Mouse (Mus musculus) frontal cortex, adult (tissue): ENCODE data around the gene Cabp4.
"Not testable (repeated sequence)": the region's sequence is repeated elsewhere in the genome, so short reads cannot be mapped to it uniquely, and the experiment has no call there.

ENCODE experiments used
- ATAC-seq: cut with Nextera tagmentation; 2 replicates; pipeline ENCODE4 v1.9.2; 2017; ENCODE audit warnings: mild to moderate bottlenecking, moderate library complexity, mixed read lengths; ENCODE audit not compliant: low TSS enrichment

The Cabp4 gene

DNA sequence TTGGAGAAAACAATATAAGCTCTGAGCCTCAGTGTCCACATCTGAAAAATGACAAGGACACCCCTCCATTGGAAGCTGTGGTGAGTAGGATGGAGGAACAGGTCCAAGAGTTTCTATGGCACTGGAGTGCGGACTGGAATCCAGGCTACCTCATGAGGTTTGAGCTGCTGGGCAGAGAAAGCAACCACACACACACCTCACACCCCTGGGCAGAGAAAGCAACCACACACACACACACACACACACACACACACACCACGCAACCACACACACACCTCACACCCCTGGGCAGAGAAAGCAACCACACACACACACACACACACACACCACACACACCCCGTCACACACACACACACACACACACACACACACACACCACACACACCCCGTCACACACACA lies 18.6 kb downstream of the Cabp4 start:
- not testable (repeated sequence) for ATAC-seq

DNA sequence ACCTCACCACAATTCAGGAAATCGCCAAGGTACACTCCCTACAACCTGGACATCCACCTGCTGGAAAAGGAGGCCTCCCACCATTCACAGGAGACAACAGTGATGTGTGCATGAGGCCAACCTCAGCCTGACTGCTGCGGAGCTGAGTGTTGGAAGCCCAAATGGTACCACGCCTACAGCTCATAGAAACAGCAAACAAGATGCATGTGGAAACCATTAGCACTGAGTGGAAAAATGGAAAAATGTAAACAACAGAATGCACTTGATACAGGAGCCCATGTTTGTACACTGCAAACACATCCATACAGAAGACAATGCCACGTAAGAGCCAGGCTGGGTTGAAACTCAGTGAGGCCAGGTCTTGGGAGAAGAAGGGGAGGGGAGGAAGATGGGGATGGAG lies 19.4 kb downstream of the Cabp4 start:
- ATAC-seq = no peak

DNA sequence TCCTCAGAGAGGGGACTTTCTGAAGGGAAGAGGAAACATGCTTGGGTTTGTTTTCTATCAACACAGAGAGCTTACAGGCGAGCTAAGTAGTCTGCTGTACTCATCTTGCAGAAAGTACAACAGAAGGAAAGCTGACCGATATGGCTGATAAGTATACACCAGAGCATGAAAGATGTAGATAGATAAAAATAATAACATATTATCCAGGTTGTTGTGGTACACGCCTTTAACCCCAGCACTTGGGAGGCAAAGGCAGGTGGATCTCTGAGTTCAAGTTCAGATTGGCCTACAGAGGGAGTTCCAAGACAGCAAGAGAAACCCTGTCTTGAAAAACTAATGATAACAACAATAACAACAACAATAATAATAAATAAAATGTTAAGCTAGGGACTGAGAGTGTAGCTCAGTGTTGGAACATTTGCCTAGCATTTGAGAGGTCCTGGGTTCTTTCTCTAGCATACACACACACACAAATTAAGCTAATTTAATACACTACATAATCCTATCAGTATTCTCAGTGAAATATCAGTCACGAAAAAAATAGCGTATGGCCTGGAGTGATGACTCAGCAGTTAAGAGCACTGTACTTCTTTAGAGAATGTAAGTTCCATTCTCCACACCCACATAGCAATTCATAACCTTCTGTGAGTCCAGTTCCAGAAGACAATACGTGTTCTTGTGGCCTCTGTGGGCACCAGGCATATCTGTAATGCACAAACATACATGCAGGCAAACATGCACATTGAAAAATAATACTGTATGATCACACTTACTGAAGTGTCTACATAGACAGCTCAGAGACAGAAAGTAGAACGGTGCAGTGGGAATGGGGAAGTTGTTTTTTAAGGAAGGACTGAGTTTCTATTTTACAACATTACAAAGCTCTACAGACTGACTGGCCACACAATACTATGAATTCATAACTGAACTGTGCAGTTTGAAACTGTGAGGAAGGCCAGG lies 21.1 kb downstream of the Cabp4 start:
- ATAC-seq = no peak

DNA sequence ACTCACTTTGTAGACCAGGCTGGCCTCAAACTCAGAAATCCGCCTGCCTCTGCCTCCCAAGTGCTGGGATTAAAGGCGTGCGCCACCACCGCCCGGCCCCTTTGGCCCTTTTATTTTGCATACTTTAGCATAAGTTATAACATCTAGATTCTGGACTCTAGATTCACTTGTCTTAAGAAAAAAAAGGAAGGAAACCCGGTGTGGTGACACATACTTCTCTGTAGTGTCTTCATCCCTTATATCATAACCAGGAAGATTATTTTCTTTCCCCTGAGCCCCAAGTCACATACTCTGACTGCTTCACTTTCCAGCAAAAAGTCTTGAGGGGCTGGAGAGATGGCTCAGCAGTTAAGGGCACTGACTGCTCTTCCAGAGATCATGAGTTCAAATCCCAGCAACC lies 21.9 kb downstream of the Cabp4 start:
- not testable (repeated sequence) for ATAC-seq

DNA sequence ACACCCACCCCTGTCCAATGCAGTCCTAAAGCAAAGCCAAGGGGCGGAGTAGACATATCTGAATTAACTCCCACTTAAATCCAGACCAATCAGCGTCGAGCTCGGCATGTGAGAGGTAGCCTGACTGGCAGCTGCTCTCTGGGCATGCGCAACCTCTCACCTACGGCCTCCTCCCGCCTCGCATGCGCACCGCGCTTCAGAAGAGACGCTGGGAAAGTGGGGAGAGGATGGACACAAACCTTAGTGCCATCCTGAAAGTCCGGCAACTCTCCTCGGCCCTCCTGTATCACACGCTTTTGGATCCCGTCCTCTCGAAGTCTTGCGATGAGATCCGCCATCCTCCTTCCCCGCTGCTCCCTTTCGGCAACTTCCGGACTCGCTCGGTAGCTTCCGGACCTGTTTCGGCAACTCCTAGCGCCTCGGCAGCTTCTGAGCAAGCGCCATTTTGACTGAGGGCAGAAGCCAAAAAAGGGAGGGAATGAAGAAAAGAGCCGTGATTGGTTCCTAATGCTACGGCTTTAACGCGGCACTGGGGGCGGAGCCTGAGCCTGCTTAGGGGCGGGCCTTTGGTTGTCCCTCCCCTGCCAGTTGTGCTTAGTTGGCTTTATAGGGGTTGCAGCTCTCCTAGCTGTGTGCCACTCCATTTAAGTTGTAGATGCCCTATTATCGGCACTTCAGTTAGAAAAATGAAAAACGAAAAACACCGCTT lies 22.6 kb downstream of the Cabp4 start:
- ATAC-seq = peak; percentile 73

DNA sequence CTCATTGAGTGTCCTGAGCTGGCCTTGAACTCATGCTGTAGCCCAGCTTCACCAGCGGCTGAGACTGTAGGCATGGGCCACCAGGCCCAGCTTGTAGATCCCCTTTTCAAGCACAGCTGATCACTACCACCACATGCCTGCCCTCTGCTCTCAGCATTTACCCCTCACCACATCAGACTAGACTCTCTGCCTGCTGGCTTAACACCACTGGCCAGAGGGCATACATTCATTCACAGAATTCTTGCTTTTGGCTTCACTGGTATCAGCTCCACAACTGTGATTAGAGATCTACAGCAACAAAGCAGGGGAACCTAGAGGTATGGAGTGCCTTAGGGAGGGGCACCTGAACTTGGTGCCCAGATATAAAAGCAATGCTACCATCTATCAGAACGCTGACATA lies 23.3 kb downstream of the Cabp4 start:
- ATAC-seq = peak; percentile 4; the same call in 1 of the 2 replicates

DNA sequence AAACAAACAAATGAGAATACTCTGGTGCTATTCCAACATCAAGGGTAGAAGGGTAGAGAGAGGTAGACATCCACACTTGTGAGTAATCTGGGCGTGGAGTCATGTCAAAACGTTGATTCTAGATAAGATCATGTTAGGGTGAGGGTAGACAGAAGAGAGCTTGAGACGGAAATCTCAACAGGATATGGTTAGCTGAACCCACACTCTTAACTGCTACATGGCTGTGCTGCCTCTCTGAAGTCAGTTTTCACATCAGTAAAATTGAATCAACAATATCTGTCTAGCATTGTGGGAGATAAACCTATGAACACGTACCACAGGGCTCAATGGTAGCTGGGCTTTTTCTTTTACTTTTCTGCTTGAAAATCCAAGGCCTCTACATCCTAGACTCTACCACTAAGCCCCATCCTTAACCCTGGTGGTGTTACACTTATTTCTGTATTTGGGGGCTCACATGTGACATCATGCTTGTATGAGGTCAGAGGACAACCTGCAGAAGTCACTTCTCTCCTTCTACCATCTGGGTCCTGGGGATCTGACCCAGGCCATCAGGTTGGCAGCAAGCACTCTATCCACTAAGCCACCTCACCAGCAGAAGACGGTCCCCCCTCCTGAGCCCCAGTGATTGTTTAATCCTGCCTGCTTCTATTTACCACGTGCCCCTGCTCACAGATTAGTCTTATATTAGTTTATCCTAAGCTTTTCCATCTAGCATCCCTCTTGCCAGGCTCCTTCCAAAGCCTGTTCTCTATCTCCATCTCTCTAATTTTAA lies 23.9 kb downstream of the Cabp4 start:
- no peak for ATAC-seq

DNA sequence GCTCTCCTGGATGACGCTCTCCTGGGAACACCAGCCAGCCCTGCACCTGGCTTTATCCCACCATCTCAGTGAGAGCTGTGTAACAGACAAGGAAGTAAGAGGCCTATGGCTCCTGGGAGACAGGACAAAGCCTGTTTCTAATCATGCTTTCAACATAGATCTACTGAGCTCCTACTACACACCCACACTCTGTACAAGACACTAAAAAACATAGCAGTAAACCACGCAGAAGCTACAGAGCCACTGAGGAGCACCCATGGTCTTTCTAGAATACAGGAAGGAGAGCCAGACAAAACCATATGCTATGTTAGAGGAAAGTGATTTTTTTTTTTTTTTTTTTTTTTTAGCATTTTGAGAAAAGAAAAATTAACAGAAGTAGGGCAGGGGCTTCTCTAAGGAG lies 25.5 kb downstream of the Cabp4 start:
- no peak for ATAC-seq

DNA sequence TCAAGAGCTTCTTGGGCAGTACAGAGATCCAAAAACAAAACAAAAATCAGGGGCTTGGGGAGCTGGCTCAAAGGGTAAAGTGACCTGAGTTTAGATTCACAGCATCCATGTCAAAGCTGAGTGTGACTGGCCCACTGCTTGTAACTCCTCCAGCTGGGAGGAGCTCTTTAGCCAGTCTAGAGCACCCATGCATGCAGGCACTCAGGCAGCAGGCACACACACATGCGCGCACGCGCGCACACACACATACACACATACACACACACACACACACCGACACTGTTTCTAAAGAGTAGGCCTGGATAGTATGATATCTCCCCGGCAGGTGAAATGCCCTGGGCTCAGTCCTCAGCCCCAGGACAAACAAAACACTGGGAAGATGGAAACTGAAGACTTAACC lies 26.8 kb downstream of the Cabp4 start:
- ATAC-seq = no peak

DNA sequence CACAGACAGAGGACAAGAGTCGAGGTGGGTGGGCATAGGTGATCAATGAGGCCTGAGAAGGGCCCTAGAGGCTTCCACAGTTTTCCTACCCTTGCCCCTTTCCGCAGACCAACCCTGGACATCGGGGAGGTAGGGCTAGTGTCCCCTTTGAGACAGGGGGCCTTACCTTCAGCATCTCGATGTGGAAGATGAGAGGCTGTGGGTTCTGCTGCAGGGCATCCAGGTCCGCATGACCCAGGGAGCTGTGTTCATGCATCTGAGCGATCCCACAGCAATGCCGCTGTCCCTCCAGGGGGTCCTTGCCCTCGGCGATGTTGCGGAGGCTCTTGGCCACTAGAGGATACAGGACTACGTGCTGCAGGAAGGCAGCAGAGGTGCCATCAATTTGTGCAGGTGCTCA lies 28.0 kb downstream of the Cabp4 start:
- ATAC-seq = no peak

DNA sequence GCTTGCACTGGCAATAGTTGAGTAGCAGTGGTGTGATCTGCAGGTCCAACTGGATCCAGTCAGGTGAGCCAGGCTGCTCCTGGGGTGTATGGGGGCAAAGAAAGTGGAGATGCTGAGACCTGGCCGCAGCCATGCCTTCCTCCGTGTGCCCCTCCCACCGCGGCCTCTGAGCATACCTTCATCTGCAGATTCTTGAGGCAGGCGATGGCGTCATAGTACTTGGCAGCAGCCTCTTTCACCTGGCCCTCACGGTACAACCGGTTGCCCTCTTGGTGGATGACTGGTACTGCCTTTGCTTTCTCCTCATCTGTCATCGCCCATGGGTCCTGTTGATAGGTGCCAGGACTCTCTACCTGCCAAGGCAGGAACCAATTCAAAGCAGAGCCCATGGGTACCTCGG lies 28.7 kb downstream of the Cabp4 start:
- no peak for ATAC-seq

DNA sequence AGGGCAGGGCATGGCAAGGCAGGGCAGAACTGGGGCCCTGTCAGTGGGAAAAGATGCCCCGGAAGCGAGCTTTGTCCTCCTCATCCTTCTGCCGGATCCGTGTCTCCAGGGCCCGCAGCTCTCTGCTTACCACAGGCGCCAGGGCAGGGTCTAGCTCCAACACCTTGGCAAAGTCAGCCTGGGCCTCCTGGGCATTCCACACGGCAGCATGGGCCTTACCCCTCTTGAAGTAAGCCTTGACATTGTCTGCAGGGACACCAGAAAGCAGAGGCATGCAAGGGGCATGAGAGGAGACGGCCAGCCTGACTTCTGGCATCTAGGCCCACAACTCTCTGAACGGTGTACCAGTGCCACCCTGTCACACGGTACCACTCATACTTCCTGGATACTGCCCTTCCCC lies 29.3 kb downstream of the Cabp4 start:
- no peak for ATAC-seq

DNA sequence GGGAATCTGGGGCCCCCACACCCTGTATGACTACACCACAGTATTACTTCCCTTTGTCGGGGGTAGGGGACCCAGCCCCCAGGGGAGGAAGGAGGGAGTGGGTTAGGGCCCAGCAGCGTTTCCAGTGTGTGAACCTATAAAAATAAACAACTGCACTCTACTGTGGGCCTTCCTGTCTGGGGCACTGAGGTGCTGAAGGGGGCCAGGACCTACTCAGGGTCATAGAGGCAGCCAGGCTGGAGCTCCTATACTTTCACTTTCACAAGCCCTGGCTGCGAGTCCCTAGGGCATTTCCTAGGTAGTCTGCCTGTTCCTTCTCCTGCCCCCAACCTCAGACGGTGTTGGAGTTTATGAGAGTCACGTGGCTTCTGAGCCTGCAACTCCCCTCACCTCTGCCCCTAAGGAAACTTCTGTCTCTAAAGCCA lies 30.0 kb downstream of the Cabp4 start:
- no peak for ATAC-seq

DNA sequence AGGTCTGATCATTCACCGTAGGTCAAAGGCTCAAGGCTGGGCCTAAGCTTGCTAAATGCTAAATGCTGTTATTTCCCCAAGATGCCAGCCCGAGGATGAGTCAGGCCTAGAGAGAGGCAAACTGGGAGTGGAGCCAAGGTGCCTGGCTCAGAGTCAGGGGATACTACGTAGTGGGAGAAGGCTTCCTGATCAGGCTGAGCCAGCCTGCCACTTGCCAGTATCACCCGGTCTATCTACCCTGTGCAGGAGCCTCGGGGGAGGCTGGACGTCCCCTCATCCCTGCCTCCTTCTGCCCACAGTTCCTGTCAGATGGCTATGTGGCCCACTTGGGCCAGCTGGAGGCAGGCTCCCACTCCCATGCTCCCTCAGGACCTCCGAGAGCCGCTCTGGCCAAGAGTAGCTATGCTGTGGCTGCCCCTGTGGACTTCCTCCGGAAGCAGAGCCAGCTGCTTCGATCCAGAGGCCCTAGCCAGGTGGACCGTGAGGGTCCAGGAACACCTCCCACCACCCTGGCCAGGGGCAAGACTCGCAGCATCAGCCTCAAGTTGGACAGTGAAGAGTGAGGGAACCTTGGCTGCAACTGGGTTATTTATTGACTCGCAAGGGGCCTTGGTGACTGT lies 30.5 kb downstream of the Cabp4 start:
- ATAC-seq = peak; percentile 71; the same call in 1 of the 2 replicates

DNA sequence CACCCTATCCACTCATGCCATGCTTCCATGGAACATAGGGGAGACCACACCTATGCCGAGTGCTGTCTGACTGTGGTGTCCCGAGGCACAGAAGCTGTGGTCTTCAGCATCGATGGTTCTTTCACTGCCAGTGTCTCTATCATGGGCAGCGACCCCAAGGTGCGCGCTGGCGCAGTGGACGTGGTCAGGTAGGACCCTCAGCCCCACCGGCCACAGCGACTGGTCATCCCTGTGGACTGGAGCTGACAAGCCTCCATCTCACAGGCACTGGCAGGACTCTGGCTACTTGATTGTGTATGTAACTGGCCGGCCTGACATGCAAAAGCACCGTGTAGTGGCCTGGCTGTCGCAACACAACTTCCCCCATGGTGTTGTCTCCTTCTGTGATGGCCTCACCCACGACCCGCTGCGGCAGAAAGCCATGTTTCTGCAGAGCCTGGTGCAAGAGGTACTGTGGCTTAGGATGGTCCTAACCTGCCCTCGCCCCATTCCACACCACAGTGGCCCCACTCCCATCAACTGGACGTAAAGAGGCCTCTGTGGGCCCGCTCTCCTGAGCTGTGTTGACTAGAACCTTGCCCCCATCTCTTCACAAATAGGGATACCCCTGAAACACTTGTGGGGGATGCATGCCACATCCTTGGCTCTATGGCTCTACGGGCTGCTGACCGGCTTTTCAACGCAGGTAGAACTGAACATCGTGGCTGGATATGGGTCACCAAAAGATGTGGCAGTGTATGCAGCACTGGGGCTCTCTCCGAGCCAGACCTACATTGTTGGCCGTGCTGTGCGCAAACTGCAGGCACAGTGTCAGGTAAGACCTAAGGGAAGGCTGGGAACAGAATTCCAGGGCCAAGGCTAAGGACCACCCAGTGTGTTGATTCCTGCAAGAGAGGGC lies 31.5 kb downstream of the Cabp4 start:
- ATAC-seq = no peak

DNA sequence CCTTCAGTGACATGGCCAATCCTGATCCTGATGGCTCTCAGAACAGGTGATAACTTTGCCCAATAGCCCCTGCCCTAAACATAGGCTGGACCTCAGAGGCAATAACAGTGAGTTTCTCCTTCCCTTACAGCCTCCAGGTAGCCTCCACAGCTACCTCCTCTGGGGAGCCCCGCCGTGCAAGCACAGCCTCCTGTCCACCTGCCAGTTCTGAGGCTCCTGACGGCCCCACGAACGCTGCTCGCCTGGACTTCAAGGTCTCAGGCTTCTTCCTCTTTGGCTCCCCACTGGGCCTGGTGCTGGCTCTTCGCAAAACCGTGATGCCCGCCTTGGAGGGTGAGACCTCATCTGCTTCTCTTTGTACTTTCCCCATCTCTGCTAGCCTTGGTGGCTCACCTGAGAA lies 35.3 kb downstream of the Cabp4 start:
- ATAC-seq = no peak

DNA sequence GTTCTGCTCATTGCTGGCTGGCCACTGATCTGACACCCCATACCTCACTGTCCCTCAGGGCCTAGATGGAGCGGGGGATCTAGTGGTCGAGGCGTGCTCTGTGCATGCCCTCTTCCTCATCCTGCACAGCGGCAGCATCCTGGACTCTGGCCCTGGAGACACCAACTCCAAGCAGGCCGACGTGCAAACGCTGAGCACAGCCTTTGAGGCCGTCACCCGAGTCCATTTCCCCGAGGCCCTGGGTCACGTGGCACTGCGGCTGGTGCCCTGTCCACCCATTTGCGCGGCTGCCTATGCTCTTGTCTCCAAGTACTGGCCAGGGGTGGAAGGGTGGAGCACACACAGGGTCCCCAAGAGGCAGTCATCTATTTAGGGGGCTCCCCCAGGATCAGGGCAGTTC lies 37.2 kb downstream of the Cabp4 start:
- ATAC-seq = no peak

DNA sequence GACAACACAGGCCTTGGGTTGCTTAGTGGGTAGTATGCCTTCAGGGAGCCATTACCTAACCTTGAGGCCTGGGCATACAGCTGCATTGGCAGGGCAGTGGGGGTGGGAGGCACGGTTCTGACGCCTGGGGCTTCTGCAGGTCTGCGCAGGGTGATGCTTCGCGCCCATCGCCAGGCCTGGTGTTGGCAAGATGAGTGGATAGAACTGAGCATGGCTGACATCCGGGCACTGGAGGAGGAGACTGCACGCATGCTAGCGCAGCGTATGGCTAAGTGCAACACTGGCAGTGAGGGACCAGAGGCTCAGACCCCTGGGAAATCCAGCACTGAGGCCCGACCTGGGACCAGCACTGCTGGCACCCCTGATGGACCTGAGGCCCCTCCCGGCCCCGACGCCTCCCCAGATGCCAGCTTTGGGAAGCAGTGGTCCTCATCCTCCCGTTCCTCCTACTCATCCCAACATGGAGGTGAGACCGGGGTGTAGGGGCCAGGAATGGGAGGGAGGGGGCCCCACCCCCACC lies 39.1 kb downstream of the Cabp4 start:
- no peak for ATAC-seq

DNA sequence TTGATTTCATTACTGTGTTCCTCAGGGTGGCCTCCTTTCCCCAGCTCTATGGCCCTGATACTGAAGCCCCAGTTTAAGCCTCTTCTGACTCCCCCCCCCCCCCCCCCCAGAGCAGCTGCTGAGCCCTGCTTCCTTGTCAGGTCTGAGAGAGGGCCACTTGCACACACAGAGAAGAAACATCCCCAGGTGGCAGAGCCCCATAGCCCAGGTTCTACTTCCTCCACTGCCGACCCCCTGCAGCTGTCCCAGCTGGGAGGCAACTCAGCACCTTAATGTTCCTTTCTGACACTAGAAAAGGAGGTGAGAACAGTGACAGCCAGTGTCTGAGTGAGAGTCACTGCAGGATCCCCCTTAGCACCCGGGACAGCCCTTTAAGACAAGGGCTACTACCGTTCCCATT lies 40.0 kb downstream of the Cabp4 start:
- no peak for ATAC-seq

DNA sequence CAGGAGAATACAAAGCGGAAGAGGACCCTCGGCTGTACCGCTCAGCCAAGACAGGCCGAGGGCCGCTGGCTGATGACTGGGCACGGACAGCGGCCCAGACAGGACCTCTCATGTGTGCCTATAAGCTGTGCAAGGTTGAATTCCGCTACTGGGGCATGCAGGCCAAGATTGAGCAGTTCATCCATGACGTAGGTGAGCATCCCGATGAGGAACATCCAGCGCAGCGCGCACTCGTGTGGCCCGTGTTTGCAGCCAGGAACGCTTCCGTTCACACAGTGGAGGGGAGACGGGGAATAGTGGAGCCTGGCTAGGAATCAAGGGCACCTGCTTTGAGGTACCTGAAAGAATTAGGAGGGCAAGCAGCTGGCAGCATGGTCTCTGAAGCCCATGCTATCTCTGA lies 40.5 kb downstream of the Cabp4 start:
- no peak for ATAC-seq

DNA sequence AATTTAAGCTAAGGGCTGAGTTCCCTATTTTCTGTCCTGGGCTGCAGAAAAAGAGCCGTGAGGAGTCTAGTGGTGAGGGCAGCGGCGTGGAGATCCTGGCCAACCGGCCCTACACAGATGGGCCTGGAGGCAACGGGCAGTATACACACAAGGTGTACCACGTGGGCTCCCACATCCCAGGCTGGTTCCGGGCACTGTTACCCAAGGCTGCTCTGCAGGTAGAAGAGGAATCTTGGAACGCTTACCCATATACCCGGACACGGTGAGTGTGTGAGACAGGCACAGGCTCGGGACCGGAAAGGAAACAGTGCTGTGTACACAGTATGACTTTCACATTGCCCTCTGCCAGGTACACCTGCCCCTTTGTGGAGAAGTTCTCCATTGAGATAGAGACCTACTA lies 41.2 kb downstream of the Cabp4 start:
- no peak for ATAC-seq
